Mouse (Mus musculus) urinary bladder, adult 2 months (tissue): ENCODE results near the gene Itfg1. TPM values are rescaled to one million over a fixed set of nuclear protein-coding genes. Genes with fewer than 3 reads are reported as not detected.

Experiments
- DNase-seq: peaks from one replicate; pipeline ENCODE4 v3.0.0; 2022; ENCODE audit warnings: low spot score
- polyA plus RNA-seq: library from polyadenylated mRNA; depleted of rRNA; stranded (reverse); fragments of >200 nt; gene quantifications from 2 replicates; pipeline ENCODE4 v1.2.3, GENCODE M21; 2012; rRNA removed

The Itfg1 gene
- polyA plus RNA-seq, 1 experiment: 40.4 TPM

DNA sequence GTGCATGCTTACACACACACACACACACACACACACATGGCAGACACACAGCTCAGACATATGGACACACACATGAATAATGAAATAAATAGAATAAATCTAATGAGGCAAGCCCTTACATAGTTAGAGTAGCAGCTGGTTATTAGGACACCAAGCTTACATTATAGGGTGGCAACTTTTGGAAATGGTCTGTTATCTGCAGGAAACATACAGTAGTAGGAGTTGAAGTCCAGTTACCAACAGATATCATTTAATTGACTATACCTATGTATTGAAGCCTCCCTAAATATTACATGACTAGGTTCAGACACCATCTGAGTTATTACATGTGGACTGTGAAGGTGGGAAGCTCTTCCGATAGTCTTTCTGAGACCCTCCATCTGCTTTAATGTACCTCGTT is 95.7 kb downstream of the Itfg1 start:
- no peak for DNase-seq

DNA sequence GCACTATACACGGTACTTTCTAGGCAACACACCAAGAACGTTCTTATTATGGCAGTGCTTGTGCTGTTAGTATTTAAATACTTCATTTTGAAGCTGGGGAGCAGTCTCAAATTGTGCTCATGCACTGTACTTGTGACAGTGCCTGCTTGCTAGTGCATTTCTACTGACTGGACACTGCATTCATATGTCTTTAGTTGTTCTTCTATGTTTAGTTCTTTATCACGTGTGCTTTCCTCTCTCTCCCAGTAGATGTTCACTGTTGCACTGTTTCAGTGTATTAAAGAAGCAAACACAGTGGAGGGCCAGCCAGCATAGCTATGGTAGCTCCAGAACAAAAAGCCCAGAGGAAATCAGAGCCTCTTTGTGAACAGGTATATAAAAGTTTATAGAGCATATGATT is 110.2 kb downstream of the Itfg1 start:
- no peak for DNase-seq

- no peak for DNase-seq
Observed at GRCm38 (mm10) chr8:85717271-85717670, 123.5 kb downstream of the Itfg1 start.

DNA sequence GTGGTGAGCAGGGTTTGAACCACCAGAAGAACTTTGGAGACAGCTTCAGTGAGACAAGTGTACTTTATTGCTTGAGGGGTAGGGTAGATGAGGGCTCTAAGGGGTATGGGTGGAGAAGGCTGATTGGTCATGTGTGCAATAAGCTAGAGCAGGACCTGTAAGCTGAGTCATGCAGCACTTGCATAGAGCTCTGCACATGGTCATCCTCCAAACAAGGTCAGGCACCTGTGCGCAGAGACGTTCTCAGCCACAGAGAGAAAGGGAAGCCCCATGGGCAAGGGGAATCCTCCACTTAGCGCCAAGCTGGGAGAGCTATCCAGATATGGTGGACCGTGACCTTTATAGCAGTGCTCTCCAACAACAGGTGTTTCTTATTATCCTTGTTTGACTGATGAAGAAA is 124.0 kb downstream of the Itfg1 start:
- DNase-seq: no peak

GRCm38 (mm10) chr8:85706988-85707387 is 133.7 kb downstream of the Itfg1 start:
- no peak for DNase-seq

GRCm38 (mm10) chr8:85700751-85701351 is 139.9 kb downstream of the Itfg1 start, which contains the start of gene Neto2:
TSS of gene Neto2 (minus strand) at chr8:85700924.
- DNase-seq: peak; percentile 49

DNA sequence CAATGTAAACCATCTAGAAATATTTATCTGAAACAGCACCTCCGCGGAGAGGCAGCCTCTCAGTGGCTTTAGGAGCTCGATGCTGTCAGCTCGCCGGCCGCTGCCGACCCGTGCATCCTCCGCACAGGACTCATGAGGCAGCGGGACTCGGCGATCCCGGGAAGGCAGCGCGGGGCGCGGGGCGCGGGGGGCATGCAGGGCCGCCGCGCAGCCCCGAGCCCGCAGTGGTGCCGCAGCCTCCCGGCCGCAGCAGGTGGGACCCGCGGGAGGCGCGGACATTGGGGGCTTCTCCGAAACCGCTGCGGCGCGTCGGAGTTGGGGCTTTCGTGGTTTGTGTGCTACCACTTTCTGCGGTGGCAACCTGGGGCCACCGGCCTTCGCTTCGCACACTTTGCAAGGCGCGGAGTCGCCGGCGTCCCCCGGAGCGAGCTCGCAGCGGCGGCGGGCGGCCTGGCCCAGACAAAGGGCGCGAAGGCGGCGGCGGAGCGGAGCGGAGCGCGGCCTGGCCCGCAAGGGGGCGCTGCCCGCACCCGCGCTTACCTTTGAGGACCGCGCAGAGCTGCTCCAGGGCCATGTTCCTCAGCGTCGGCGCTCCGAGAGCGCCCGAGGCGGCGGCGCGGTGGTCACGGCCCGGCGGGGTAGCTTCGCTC is 140.5 kb downstream of the Itfg1 start:
- peak; percentile 42 for DNase-seq

DNA sequence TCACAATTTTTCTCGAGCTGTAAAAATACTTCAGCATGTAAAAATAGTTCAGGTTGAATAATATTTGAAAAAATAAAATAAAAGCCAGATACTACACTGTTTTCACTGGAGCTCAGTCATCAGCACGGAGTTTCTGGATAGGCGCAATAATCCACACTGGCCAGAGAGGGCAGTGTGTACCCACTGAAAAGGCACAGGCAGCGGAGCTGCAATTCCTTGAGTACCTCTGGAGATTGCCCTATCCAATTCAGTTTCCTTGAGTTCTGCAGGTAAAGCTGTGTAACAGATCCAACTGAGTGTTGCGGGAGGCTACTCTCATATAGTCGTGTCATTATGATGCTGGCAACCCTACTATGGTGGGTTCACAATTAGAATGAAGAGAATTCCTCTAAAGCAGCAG is 141.7 kb downstream of the Itfg1 start:
- peak; percentile 30 for DNase-seq

Other genes starting within 250 kb of the Itfg1 start
- gene Neto2, start 140.0 kb downstream of the Itfg1 start, polyA plus RNA-seq: 3.5 and 3.7 TPM in 2 replicates
- gene Phkb, start within 50 bp of the Itfg1 start, polyA plus RNA-seq: 42.9 and 44.2 TPM in 2 replicates